Mouse (Mus musculus): Measurements from ENCODE around the gene Galnt10.
A peak's percentile ranks its signal among the peaks of the same experiment; 100 is the strongest.

Gene Galnt10

DNA sequence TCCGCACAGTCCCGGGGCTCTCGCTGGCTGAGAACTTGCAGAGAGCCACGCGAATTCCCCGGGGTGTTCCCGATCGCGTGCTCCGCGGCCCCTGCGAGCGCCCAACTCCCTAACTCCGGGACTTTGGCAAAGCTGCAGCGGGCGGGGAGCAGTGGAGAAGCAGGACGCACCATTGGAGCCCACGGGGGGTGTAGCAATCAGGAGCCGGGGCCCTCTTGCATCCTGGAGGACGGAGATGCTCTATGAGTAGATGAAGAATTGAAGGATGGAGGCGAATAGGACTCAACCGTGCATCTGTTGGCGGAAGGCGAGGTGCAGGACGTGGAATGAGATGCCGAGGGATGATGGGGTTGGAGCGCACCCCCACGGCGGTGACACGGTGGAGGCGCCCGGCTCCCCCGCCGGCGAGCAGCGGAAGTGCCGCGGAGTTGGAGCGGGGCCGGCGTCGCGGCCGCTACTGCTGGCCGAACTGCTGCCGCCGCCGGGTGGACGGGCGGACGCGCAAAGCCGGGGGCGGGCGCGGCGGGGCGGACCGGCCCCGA is at the start of gene Galnt10:
Gene Galnt10, plus strand, starts transcription at position 425 of the 542 bp plus-strand sequence.
- peak; percentile 44 to 78 for DNase-seq (ENCODE audit: low read depth in 1 of 2, low spot score in 2 of 2)

DNA sequence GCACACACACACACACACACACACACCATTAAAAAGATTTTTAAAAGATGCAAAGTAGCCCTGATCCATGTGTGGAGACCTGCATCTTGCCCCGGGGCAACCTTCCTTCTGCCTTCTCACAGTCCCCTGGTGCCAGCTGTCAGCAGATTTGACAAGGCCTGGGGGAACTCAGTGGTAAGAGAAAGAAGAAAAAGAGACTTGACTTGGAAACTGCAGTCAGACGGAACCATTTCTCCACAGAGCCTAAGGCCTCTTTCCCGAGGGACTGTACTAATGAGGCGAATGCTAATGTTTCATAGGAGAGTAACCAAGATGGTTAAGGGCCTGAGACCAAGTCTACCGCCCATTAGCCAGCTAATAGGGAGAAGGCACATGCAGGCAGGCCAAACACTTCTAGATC is 49.3 kb upstream of the Galnt10 start:
- DNase-seq (ENCODE audit: low read depth in 1 of 2, low spot score in 2 of 2), result no peak

DNA sequence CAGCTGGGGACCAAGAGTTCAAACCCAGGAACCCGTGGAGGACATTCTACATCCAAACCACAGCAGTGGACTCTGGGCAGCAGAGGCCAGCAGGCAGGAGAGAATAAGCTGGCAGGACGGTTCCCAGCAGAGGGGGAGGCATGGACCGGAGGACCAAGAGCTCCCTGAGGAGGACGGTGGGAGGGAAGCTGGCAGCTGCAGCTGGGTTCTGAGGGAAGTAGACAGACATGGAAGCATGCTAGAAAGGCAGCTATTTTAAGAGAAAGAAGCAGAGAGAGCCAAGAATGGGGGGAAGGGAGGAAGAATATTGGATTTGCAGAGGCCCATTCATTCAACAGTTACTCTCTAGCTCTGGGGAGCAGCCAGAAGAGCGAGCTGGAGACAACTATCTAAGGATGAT is 47.1 kb upstream of the Galnt10 start:
- DNase-seq (ENCODE audit: low read depth in 1 of 2, low spot score in 2 of 2), result no peak

DNA sequence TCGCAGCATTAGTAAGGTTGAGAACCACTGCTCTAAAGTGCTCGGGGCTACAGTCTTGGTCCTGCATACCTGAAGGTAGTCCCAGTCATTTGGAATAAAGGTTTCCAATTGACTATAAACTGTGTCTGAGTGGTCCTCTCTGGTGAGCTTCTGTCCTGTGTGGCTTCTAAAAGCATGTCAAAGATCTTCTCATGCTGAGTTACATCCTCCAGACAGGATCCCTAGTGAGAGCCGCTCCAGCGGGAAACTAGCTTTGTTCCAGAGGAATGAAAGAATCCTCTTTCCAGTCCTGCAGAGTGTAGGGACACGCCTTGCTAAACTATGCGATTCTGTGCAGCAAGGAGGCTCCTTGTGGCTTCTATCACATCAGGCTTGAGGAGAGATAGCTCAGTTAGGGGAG is 45.9 kb upstream of the Galnt10 start:
- DNase-seq (ENCODE audit: low read depth in 1 of 2, low spot score in 2 of 2), result no peak

DNA sequence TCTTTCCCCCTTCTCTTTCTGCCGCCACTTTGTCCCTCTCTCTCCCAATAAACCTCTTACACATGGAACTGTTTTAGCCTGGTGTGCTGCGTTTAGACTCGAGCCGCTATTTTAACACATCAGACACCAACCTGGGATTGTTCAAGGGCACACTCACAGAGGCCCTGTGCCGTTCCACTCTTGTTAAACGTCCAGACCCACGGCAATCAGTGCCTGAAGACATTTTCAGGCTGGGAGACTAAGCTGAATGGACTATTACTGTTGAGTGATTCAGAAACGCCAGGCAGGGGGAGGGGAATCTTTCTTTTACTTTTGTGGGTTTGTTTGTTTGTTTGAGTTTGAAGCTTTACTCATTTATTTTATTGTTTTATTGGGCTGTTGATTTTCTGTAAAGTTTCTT is 45.1 kb upstream of the Galnt10 start:
- no peak for DNase-seq (ENCODE audit: low read depth in 1 of 2, low spot score in 2 of 2)

DNA sequence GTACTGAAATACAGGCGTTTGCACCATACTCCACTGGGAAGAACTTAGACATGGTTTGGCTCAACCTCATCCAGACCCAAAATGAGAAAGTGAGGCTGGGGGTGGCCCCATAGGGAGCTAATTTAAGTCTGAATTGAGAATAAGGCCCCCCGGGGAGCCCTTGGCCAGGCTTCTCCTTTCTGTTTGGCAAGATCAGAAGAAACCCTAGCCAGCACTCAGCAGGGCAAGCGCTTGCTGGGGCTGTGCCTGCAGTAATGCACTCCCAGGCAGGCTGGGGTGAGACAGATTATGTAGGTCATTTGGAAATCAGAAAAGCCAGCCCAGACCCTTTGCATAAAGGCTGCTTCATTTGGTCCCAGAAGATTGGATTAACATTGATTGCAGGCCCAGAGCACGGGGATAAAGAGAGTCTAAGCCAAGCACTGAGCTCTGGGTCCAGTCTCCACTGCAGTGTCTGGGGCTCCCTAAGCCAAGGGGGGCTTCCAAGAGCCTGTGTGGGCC is 44.6 kb upstream of the Galnt10 start:
- DNase-seq (ENCODE audit: low read depth in 1 of 2, low spot score in 2 of 2), result no peak

DNA sequence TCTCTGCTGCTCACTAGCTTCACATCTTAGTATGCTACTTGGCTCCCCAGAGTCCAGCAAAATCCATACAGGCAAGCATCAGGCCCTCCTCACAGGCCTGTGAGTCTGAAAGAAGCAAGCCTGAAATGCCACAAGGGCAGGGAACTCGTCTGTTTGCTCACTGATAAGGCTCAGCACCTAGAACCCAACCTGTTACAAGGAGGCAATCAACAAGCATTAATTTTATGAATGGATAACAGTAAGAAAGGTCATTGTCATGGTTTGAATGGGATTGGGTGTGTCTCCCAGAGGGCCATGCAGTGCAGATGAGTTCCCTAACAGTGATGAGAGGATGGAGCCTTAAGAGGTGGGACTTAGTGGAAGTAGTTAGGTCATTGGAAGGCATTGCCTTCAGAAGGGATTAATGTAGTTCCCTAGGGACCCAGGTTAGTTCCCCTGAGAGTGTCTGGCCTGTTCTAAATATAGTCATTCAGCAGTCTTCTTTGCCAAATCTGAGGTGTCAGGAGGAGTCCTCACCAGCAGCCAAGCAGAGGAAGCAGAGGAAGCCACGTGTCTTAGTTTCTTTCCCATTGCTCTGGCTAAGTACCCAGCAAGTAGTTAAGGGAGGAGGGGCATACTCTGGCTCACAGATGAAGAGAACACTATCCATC is 43.3 kb upstream of the Galnt10 start:
- DNase-seq (ENCODE audit: low read depth in 1 of 2, low spot score in 2 of 2), result no peak

DNA sequence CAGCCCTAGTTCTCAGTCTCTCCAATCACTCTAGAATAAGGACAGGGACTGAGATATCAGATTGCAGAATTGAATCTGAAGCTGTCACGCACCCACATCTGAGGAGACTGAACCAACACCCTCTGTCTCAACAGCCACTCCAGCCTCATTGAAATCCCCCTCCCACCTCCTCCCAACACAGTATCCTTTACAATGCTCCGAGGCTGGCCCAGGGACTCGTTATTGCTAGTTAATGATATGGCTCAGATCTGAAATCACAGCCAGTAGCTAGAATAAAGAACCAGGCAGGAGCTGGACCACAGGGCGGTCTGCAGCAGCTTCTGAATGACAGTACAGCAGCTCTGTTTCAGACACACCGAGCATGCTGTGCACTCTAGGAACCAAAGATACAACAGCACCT is 40.2 kb upstream of the Galnt10 start:
- DNase-seq (ENCODE audit: low read depth in 1 of 2, low spot score in 2 of 2), result no peak

DNA sequence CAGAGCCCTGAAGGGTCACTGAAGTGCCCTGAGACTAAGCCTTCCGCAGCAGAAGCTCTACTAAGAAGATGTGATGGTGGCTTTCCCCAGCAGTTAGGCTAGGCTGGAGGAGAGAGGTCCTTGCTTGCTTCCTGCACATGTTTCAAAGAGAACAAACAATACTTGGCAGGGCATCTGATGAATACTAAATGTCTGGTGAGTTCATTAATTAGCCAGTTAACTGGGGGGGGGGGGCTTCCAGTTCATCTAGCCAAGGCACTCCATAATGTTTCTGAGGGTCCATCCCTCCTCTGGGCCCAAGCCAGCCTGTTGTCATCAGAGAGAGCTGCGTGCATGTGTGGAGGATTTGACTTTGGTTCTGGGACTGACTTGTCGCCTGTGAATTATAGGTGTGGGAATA is 39.6 kb upstream of the Galnt10 start:
- no peak for DNase-seq (ENCODE audit: low read depth in 1 of 2, low spot score in 2 of 2)

DNA sequence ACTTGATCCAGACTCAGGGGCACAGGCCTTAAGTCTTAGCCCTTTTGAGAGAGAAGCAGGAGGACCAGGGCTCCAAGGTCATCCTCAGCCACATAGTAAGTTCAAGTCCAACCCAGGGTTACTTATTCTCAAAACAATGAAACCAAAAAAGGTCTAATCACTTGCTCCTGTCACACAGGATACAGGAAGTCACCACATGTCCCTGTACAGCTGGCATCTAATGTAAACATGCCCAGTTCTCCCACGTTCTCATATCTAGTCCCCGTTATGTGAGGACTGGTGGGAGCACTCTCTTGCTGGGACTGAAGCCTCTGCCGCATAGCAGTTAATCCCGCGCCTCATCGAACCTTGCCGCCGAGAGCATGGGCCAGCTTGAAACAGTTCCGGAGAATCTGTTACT is 30.7 kb upstream of the Galnt10 start:
- DNase-seq (ENCODE audit: low read depth in 1 of 2, low spot score in 2 of 2), result no peak

DNA sequence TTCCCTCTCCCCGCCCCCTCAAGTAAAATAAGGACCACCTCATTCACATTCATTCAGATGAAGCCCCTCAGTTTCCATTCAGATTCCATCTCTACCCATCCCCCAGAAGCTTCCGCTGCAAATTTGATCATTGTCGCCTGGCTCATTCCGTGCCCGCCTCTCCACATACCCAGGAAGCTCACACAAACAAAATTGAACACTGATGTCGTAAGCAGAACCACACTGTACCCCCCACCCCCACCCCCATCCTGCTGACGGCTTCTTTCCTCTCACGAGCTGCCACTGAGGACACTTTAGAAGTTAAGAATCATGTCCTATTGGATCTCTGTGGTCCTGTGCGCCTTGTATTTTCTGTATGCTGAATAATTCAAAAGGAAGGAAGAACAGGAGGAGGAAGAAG is 30.0 kb upstream of the Galnt10 start:
- DNase-seq (ENCODE audit: low read depth in 1 of 2, low spot score in 2 of 2), result no peak

DNA sequence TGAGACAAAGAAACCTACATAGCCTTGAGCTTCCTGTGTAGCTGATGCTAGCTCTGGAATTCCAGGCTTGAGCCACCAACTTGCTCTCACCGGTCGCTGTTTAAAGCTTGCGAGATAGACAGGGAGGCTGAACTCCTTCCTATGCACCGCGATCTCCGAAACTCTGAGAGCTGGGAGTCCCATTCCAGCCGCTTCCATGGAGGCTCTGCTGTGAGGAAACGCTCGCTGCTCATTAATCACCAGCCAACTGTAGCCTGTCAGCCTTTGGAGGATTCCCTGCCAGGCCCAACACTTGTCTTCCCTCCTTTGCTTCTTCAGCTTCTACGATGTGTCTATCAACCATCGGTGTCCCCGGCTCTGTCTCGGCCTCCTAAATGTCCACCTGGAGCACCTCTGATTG is 29.4 kb upstream of the Galnt10 start:
- no peak for DNase-seq (ENCODE audit: low read depth in 1 of 2, low spot score in 2 of 2)

DNA sequence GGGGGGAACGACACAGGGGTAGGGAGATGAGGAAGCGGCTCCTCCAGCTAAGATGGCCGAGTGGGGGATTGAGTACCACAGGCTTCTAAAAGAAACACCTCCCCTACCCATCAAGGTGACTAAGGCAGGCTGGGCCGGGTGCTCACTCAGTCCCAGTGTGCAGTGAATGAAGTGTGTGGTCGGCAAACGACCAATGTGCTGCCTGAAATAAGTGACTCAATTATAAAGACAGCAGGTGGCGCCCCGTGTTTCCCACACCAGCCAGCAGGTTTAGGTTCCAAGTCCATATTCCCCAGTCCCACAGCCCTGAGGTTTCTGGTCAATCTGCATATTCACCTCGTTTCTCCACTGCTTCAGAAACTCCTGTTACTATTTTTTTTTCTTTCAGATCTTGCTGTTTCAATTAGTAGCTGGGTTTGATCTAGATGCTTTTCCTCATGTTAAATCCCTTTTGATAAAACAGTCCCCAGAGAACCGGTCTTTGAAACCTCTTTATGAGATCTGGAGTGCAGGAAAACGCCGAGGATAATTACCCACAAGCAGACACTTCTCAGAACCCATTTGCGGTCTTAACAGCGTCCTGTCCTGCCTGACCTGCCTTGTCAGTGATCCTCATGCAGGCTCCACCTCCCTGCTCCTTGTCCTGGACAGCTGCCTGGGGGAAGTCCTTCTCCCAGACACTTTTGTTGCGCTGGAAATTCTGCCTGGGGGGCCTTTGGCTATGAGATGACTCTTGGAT is 27.5 kb upstream of the Galnt10 start:
- no peak for DNase-seq (ENCODE audit: low read depth in 1 of 2, low spot score in 2 of 2)

DNA sequence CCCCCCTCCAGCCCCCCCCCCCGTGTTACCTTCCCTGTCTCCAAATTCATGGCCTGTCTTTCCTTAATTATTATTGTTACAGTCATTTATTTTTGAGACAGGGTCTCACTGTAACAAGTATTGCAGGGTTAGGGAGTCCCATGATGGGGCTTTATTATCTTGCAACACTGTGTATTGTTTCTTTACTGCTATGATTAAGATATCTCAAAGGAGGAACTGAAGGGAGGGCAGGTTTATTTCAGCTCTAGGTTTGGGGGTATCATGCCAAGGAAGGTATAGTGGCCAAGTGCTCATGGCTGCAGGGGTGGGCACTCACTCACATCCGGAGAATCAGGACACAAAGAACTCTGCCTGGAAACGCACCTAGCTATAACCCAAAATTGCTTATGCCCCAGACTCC is 23.8 kb upstream of the Galnt10 start:
- DNase-seq (ENCODE audit: low read depth in 1 of 2, low spot score in 2 of 2), result no peak

DNA sequence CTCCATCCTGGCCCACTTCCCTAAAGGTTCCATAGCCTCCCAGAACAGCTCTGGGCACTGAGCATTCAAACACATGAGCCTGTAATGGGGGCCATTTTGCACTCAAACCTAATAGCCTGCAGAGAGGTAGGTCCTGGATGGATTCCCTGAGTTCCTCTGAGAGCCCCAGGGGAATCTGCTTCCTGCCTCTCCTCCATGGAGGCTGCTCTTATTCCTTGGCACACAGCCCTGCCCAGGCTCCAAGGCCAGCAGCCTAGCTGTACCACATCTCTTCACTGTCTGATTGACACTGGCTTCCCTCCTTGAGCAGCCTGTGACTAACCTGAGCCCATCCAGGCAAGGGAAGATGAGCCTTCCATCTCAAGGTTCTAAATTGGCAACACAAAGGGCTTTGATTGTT is 23.4 kb upstream of the Galnt10 start:
- no peak for DNase-seq (ENCODE audit: low read depth in 1 of 2, low spot score in 2 of 2)

DNA sequence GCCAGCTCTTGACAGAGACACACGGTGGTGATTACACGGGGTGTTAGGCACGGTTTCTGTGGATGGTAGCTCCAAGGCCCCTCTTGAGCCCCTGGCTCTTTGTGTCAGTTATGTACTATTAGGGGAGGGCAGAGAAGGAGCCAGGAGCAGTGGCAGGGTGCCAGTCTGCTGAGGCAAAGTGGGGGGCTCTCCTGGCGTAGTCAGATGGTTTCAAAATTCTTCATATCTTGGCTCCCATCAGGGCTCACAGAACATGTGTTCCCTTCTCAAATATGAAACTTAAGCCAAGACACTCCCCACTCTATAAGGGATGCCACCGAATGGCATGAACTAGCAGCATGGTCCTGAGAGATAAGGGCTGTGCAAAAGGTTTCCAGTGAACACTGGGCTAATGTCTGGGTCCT is 20.8 kb upstream of the Galnt10 start:
- no peak for DNase-seq (ENCODE audit: low read depth in 1 of 2, low spot score in 2 of 2)

DNA sequence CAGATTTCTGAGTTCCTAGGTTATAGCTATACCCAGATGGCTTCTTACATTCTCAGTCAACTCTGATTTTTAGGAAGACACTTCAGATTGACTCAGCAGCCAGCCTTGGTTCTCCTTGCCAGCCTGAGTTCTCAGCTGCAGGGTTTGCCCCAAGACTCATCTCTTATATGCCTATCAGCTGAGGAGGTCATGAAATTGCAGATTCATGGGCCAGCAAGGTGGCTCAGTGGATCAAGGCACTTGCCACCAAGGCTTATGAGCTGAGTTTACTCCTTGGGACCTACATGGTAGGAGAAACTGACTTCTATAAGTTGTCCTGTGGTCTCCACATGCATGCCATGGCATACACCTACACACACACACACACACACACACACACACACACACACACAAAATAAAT is 19.8 kb upstream of the Galnt10 start:
- DNase-seq (ENCODE audit: low read depth in 1 of 2, low spot score in 2 of 2), result no peak

DNA sequence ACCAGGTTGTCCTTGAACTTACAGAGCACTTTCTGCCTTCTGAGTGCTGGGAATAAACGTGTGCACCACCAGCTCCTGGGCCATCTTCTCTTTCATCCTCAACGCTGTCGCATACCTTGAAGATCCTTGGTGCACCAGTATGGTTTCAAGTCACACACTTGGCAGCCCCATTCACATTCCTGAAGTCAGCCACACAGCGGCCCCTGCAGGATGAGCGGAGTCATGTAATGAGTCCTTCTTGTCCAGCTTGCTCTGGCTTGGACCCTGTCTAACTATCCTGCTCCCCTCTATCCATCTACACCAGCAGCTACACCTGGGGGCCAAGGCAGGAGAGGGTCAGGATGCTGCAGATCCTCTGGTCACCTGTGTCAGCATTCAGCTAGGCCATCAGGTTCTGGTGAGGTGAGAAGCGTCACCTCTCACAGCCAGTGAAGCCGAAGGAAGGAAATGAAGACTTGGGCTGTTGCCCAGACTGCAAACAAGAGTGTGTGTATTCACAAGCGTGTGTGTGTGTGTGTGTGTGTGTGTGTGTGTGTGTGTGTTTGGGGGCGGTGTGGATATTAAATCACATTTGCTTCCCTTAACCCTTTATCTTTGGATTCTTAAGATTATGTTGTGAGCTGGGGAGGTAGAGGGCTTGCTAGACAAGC is 18.0 kb upstream of the Galnt10 start:
- no peak for DNase-seq (ENCODE audit: low read depth in 1 of 2, low spot score in 2 of 2)

DNA sequence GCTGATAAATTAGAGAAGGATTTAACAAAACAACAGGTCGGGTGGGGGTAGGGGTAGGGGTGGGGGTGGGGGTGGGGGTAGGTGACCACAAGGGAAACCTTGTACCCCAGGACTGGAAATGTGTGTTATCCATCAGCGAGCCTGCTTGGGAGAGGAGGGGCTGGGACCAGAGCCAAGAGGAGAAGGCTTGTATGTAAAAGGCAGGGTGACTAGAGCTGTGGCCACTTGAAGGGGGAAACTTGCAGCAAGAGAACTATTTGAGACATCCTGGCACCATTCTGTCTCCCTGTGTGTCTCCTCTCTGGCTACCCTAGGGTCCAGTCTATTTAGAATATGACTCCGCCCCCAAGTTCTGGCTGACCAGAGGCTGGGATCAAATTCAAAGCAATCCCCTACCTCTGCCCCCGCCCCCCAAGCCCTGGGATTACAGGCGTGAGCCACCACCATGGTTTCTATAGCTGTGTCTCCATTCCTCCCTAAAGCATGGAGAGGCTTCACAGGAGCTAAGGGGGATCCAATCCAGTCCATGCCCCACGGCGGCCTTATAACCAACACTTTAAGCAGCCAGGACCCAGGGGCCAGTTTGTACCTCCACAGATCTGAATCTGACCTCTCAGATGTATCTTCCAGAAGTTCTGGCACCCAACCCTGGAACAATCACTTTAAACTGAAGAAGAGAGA is 13.3 kb upstream of the Galnt10 start:
- DNase-seq (ENCODE audit: low read depth in 1 of 2, low spot score in 2 of 2), result no peak

DNA sequence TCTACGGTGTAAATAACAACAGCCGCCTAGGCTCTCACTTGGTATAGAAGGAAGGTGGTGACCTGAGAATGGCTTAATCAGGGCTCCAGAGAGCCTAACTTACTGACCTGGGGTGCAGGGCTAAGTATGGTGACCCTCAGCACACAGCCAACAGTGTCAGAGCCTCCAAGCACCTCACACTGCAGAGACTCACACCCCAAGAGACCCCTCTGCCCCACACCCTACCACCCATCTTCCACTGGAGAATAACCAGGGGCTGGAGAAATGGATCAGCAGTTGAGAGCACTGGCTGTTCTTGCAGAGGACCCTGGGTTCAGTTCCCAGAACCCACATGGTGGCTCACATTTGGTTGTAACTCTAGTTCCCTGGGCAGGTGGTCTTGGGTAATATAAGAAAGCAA is 12.2 kb upstream of the Galnt10 start:
- DNase-seq (ENCODE audit: low read depth in 1 of 2, low spot score in 2 of 2), result no peak

DNA sequence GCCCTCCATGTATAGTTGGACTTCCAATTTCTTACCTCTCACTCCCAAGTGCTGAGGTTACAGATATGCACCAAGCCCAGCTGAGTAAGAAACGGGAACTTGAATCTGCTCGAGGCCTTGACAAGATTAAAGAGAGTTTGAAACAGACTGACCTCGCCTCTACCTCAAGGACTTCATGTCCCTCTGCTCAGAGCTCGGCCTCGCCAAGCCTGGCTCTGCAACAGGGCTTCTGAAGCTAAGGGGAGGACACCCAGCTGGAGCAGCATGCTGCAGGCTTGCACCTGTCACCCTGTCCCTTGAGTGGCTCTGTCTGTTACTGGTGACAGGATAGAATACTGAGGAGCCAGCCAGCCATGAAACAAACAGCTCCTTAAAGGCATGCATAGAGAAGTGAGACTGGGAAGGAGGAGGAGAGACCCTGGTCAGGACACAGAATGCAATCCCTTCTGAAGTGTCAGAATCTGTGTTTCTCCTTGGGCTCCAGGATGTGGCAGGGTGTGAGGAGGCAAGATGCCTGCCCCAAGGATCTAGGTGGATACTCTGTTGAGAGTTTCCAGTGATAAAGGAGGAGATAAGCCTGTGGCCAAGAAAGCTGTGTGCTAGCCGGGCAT is 11.2 kb upstream of the Galnt10 start:
- no peak for DNase-seq (ENCODE audit: low read depth in 1 of 2, low spot score in 2 of 2)

Measured in monocyte, adult 2 months (primary cell).